Mouse (Mus musculus): Measurements from ENCODE around the gene Rusc1.
A peak's percentile ranks its signal among the peaks of the same experiment; 100 is the strongest.

Gene Rusc1

DNA sequence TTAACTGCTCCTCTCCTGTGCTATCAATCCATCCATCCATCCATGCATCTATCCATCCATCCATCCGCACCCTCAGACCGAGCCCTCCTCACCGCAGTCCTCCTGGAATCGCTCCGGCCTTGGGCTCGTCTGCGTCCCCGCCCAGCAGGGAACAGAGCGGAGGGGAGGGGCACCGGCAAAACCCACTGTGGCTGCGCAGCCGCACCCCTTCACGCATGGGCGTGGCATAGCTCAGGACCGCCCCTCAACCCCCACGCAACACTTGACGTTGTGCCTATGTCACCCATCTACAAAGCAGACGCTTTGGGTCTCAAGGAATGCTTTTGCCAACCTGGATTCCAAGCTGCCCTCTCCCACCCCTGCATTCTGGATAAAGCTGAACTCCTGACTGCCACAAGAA lies at the start of gene Rusc1:
Gene Rusc1, minus strand, starts transcription at position 137 of the 400 bp plus-strand sequence.
- peak; percentile 72 for DNase-seq (ENCODE audit: low spot score)

DNA sequence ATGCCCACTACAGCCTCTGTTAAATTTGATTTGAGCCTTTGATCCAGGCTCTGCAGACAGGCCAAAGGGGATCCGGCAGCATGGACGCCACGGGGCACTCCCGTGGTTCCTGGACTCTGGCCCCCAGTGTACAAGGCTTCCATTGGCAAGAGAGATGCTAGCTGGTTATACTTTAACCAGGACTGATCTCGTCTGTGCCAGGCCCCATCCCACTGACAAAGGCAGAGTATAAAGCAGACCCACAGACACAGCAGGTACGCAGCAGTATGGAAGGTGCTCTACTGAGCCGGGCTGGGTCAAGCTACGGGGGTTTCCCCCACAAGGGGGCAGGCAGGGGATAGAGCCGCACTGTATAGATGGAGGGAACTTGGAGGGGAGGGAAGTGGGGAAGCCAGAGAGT lies 43.3 kb upstream of the Rusc1 start:
- peak; percentile 57 for DNase-seq (ENCODE audit: low spot score)

DNA sequence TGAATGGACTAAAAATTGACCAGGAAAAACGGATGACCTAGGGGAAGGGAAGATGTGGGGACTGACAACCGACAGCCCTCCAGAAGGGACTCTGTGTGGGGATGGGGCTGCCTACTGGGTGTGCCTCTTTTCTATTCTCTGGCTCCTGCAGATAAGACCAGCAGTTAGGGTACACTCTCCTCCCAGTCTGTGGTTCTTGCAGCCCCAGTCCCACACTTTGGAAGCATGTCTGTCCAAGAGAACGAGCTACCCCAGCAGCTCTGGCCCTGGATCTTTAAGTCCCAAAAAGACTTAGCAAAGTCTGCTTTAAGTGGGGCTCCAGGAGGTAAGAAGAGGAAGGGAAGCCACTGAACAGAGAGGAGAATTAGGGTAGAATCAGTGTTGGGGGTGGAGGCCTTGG lies 42.8 kb upstream of the Rusc1 start, which contains the start of gene Pklr:
Gene Pklr, plus strand, starts transcription at position 185 of the 400 bp plus-strand sequence.
- peak; percentile 74 for DNase-seq (ENCODE audit: low spot score)

DNA sequence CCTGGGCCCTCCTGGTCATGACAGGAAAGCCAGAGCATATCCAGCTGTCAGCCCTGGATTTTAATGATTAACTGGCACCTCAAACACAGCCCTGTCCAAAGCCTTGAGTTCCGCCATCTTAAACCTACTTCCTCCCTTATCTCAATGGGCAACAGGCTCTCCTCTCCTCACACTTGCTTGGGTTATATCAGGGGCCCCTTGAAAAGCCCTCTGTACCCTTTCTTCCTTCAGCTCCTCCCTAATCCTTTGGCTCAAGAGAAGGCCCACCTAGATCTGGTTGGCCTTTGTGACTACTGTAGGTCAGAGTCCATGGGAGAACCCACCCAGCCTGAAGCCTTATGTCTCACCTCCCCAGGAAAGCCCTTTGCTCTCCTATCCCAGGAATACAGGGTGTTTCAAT lies 40.6 kb upstream of the Rusc1 start:
- peak; percentile 59 for DNase-seq (ENCODE audit: low spot score)

DNA sequence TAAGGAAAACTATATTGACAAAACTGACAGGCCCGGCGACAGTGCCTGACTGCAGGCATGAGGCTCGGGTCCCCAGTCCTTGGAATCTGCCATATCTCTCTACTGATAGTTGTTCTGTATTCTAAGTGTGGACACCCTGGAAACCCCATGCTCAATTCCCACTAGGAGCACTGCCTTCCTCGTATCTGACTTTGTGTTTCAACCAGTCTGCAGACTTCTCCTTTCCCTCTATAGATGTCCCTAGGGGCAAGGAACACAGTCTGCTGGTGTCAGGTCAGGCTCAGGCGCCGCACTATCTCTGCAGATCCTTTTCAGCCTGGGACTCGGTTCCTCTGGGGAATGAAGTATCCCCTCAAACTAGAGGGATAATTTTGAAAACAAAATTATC lies 39.9 kb upstream of the Rusc1 start:
- no peak for DNase-seq (ENCODE audit: low spot score)

DNA sequence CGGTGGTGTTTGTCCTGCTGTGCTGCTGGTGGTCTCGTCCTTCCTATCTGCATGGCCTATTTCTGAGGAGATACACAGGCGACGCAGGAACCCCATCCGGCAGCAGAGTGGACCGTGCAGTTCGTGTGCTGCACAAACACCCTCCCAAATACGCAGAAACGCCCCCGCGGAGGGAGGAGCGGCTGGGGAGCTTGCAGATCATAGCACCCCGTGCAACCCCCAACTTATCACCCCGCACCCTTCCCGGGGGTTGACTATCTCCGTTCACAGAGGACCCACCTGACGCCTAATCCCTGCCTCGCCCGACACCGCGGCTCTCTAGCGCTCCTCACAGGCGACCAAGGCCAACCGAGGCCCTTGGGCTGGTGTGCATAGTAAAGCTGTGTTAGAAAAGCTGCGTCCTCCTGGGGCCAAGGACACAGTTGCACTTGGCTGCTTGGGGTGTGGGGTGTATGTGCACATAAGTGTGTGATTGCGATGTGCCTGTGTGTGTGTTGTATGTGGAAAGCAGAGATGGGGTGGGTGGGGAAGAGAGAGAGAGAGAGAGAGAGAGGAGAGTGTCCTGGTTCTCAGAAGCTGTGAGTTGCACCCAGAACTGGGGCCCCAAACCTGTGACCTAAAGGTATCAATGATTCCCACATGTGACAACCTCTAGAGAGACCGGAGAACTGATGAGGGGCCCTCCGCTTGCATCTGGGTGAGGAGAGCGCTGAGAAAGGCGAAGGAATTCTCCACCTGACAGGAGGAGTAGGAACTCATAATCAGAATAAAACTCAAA lies 39.4 kb upstream of the Rusc1 start:
- DNase-seq (ENCODE audit: low spot score) = peak; percentile 94

DNA sequence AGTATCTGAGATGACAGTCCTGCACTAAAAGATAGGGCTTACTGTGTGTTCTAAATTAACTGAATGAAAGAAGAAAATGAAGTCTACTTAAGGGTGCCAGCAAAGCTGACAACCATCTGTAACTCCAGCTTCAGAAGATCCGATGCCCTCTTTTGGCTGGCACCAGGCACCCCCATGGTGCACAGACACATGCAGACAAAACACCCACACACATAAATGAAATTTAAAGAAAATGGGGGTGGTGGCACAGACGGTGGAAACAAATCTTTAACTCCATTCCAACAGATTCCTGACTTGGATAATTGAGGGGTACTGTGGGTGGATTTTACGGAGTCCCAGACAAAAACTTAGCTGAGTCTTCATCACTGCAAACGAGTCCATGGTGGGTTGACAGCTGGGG lies 38.7 kb upstream of the Rusc1 start:
- DNase-seq (ENCODE audit: low spot score) = no peak

DNA sequence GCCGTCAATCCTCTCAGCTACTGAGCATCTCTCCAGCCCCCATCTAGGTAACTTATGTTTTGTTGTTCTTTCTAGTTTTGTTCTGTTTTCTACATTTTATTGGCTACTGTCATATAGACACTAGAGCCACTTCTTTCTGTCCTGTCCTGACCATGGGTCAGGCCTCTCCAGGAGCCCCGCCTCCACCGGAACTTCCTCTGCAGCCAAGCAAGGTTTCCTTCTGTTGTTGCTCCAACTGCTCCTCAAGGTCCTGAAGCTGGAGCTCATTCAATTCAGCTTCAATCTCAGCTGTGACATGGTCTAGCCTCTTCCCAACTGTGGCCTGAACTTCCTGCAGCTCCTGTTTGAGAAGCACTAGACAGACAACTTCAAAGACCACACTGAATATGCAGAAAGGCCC lies 36.8 kb upstream of the Rusc1 start:
- DNase-seq (ENCODE audit: low spot score) = no peak

DNA sequence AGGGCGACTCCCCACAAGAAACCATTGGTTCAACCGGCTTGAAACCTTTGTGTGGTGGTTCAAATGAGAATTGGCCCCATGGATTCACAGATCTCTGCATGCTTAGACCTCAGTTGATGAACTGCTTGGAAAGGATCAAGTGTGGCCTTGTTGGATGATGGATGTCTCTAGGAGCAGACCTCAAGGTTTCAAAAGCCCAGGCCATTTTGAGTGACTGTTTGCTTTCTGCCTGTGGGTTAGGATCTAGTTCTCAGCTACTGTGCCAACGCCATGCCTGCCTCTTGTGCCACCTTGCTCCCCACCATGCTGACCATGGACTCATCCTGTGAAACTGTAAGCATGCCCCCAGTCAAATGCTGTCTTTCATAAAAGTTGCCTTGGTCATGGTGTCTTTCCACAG lies 32.9 kb upstream of the Rusc1 start:
- no peak for DNase-seq (ENCODE audit: low spot score)

DNA sequence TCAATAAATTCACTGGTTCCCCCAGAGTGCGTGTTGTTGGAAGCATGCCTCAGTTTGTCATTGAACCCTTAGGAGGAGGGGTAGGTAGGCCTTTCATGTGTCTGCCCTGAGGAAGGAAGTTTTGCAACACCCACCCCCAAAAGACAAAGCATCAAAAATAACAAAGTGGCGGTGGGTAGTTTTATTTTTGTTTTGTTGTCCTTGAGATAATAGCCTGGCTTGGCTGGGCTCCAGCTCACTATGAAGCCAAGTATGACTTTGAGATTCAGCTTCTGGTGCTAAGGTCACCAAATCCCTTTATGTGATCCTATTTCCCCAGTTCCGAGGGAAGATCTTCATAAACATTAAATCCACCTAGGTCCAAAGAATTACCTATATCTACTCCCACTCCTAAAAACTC lies 31.1 kb upstream of the Rusc1 start:
- no peak for DNase-seq (ENCODE audit: low spot score)

DNA sequence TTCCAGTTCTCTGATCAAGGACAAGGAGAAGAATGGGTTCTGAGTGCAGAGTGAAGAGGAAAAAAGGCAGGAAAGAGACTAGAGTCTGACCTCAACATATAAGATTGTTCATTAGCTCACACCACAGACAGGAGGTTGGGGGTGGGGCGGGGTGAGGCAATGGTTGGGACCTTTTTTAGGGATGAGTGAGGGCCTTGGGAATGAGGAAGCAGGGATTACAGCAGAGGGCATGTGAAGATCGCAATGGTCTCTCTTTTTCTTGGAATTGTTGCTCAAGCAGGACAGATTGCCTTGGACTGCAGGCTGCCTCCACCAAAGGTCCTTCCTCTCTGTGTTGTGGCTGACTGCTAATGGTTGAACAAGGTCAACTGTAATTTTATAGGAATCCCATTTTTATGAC lies 30.2 kb upstream of the Rusc1 start:
- DNase-seq (ENCODE audit: low spot score) = no peak

DNA sequence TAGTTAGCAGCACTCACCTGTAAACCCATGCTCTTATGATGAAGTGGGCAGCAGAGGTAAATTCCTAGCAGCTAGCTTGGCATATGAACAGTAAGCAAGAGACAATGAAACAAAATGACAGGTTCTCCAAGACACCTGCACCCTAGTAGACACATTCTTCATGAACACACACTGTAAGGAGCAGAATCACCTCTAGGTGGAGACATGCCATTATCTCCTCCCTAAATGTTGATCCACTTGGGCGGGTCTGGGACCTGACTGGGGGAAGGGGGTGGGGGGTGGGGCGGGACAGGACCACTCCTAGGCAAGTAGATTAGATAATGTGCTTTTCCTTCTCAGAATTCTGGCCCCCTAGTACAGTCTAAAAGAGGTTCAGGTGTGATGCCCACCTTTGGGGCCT lies 22.4 kb upstream of the Rusc1 start:
- peak; percentile 82 for DNase-seq (ENCODE audit: low spot score)

DNA sequence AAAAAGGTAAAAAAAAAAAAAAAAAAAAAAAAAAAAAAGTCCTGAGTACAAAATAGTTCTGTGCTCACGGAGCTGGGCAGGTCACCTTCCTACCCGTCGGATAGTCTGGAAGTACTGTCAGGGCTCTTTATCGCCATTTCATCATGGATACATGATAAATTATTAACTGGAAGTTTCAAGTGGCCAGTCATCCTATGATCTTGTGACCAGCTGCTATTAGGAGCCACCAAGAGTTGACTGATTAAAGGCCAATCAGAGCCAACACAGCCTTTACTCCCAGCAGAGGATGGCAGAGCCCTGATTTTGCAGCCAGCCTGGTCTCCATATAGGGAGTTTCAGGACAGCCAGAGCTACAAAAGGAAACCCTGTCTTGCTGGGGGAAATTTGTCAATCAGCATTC lies 19.9 kb upstream of the Rusc1 start:
- no peak for DNase-seq (ENCODE audit: low spot score)

DNA sequence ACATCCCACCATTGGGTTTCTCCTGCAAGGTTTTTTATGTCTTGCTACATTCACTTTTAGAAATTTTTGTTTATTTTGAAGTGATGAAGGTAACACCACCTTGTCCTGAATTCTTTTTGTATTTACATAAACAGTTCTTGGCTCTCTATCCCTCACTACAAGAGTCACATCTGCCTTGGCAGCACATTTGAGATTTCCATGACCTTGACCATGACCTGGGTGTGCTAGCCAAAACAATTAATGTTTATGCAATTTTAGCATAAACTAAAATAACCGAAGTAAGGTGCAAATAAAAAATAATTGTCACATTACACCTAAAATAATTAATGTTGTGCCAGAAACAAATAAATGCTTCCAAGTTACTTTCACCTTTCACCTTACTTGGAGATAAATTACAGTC lies 15.0 kb upstream of the Rusc1 start:
- DNase-seq (ENCODE audit: low spot score) = no peak

DNA sequence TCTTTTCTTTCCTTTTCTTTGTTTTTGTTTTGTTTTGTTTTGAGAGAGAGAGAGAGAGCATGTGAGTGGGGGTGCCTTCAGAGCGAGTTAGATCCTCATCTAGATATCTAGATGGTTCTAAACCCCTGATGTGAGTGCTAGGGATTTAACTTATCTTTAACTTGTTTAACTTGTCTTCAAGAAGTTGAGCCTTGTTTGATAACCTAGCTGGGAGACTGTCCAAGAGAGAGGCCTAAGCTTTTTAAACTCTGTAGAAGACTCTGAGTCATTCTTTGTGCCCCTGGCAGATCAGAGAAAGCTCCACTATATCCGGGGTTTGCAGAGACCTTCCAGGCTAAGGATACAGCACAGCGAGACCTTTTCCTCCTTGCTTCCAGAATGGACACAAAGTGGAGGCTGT lies 14.4 kb upstream of the Rusc1 start:
- DNase-seq (ENCODE audit: low spot score) = no peak

DNA sequence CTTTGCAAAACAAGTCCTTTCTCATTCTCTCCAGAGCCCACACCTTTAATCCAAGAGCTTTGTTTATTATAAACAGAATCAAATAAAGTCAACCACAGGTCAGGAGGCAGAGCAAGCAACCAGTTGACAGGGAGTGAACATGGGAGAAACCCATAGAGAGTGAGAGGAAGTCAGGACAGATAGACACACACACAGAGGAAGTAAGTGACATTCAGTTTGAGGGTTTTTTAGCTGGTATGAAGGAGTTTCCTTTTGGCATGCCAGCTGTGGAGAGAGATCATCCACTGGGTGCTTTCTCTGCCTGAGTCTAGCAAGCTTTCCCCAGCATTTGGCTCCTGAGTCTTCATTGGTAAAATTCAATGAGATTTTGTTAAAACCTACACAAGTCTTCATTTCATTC lies 13.8 kb upstream of the Rusc1 start:
- no peak for DNase-seq (ENCODE audit: low spot score)

DNA sequence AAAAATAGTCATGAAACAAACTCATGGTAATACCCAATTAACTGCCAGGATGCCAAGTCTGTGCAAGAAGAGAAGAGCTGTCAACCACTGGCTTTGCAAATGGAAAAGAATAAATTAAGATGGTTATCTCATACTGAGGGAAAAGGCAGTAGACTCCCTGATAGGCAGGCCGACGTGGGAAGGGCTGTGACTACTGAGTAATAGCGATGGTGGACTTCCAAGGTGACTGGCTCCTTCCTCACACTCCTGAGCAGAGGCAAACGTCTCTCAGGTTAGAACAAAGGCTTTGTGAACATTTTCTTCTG lies 10.1 kb upstream of the Rusc1 start:
- no peak for DNase-seq (ENCODE audit: low spot score)

DNA sequence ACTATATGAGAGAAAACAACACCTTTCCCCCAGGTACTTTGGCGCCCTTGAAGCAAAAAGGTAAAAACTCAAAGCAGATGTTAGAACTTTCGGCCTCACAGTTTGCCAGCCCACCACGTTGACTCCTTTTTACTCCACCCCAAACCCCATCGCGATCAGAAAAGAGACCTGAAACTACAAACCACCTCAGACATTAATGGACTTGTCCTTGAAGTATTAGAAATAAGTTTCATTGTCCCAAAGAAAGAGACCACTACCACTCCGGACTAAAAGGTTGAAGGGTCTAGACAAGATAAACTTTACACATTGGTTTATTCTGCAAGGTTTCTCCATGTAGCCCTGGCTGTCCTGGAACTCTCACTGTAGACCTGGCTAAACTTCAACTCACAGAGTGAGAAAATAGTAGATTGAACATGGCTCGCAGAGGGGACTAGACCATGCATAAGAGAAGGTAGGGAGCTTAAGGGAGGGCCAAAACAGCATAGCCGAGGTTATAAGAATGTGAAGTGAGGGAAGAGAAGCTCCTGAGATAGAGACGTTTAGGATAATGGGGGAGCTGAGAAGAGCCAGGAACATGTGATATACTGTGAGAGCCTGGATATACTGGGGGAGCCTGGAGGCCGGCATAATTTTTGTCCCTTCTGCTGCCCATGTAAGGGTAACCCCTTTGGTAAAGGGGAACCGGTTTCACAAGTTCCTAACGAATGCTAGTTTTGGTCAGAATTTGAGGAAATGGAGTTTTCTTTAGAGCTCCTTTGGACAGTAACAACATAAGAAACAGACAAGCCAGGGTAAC lies 9.6 kb upstream of the Rusc1 start:
- no peak for DNase-seq (ENCODE audit: low spot score)

DNA sequence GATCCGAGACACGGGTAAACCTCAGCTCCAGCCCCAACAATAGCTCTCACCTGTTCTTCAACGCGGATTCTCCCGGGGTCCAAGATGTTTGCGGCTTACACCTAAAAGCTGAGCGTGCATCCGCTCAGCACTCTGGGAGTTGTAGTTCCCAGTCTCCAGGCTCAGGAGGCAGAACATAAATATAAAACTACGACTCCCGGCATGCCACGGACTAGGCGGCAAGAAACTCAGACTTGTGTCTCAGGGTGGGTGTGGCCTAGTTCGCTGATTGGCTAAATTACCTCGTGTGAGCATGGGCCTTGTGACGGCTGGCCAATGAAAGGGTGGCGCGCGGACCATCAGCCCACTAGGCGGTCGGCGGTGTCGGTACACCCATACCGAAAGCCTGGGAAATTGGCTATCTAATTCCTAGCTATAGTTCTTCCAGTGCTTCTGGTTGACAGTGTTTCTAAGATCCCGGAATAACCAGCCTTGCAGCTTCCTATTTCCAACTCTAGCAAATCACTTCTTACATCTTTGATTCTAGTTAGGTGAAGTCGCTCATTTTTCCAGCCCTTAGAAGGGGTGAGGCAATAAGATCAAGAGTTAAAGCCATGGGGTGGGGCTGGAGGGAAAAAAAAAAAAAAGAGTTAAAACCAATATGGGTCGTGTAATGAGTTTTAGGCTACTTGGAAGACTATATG lies 8.8 kb upstream of the Rusc1 start, which contains the start of gene Fdps:
Gene Fdps, minus strand, starts transcription at position 148 of the 683 bp plus-strand sequence.
- DNase-seq (ENCODE audit: low spot score) = peak; percentile 99

DNA sequence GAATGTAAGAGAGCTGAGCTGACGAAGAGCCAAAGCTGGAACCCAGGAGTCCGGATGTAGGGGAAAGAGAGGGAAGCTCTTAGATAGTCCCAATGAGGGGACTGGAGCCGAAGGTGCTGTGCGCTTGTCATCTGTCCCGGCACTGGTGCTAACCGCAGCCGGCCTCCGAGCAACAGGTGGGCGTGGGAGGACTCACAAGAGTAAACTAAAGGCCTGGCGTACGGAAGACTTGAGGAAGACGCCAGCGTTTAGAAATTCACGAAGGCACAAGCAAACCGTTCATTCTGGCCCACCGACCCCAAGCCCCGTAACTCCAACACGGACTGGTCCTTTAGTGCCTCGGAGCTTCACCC lies 8.3 kb upstream of the Rusc1 start:
- DNase-seq (ENCODE audit: low spot score) = no peak

DNA sequence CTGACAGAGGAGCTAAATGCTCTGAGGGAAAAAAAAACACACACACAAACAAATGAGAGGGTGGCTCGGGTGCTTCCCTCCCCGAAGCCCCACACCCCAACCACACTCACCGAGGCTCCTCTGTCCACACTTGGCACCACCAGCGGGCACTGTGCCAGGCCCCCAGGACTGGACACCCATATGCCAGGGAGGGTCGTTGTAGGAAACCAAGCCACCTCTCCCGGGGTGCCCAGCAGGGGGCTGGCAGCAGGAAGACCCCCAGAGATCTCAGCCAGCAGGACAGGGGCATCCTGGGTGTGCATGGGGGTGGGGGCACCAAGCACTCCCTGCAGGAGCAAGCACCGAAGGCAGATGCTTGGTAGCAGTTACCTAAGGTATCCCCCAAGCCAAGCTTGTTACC lies 7.7 kb upstream of the Rusc1 start, which contains the start of gene Gm43738:
Gene Gm43738, minus strand, starts transcription at position 289 of the 400 bp plus-strand sequence.
- DNase-seq (ENCODE audit: low spot score) = no peak

DNA sequence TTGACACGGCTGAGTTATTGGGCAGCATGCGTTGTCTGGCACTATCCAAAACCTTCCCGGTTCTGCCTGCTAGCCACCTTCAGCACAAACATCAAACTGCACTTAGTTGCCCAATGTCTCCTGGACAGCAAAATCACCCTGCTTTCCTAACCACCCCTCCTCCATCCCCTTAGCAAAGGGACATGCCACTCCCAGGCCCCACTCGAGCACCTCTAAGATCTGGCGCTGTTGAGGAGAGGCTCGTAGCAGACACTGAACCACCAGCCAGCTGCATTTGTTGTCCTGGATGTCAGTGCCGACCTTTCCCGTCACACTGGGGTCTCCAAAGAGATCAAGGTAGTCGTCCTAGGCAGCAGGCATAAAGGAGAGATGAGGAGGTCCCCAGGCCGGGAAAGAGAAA lies 910 bp upstream of the Rusc1 start:
- DNase-seq (ENCODE audit: low spot score) = no peak

DNA sequence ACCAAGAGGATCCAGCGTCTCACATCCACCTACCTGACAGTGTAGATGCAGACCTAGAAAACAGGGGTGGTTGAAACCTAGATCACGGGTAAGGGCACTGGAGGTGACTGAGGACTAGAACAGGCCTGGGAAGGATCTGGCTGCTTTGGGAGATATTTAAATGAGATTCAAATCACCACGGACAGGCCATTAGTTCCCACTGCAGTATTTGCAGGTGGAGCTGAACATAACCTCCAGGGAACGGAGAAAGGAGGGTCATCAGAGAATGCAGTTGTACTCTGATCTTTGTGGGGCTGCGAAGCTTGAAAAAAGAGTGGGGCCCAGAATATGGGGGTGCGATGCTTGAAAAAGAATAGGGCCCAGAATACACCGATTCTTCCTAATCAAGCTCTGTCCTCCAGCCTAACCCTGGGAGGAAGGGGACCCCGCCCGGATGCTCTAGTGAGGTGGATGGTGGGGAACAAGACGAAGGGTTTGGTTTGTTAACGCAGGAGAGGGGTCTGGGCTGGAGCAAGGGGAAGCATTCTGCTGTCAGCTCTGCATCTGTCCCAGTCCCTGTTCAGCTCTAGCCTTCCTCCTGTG lies 511 bp downstream of the Rusc1 start:
- DNase-seq (ENCODE audit: low spot score) = no peak

Data from c-Kit-positive CD71-positive TER-119-positive erythroid progenitor cells, embryonic 14.5 days (primary cell).